Mouse (Mus musculus) embryo, embryonic 9.5 days (tissue): ENCODE data around the gene Frzb.
A peak's percentile ranks its signal among the peaks of the same experiment; 100 is the strongest.
"Not testable (repeated sequence)": the region's sequence is repeated elsewhere in the genome, so short reads cannot be mapped to it uniquely, and the experiment has no call there.

Experiments
- DNase-seq: peaks from one replicate; pipeline ENCODE4 v3.0.0-alpha.2; 2017; ENCODE audit errors: extremely low spot score

Gene Frzb

GRCm38 (mm10) chr2:80447291-80447791 is at the start of gene Frzb:
Frzb (minus strand) TSS chr2:80447625.
- peak; percentile 85 for DNase-seq

- DNase-seq, result not testable (repeated sequence)
These were observed 47.9 kb upstream of the Frzb start for GRCm38 (mm10) chr2:80495304-80495703.

- no peak for DNase-seq
These were observed 39.4 kb upstream of the Frzb start for GRCm38 (mm10) chr2:80486851-80487250.

GRCm38 (mm10) chr2:80484951-80485350 is 37.5 kb upstream of the Frzb start:
- no peak for DNase-seq

- no peak for DNase-seq
These were observed 28.4 kb upstream of the Frzb start for GRCm38 (mm10) chr2:80475831-80476230.

GRCm38 (mm10) chr2:80474247-80474796 is 26.9 kb upstream of the Frzb start:
- no peak for DNase-seq

GRCm38 (mm10) chr2:80465991-80466821 is 18.8 kb upstream of the Frzb start:
- DNase-seq, result no peak

GRCm38 (mm10) chr2:80461827-80462226 is 14.4 kb upstream of the Frzb start:
- DNase-seq, result no peak

- peak; percentile 79 for DNase-seq
These were observed 806 bp upstream of the Frzb start for GRCm38 (mm10) chr2:80448231-80448630.

GRCm38 (mm10) chr2:80446308-80447151 is 895 bp downstream of the Frzb start:
- DNase-seq, result peak; percentile 70

GRCm38 (mm10) chr2:80445926-80446307 is 1.5 kb downstream of the Frzb start:
- DNase-seq, result no peak

- DNase-seq, result no peak
These were observed 1.9 kb downstream of the Frzb start for GRCm38 (mm10) chr2:80445491-80445890.

- no peak for DNase-seq
These were observed 2.7 kb downstream of the Frzb start for GRCm38 (mm10) chr2:80444418-80445365.

- no peak for DNase-seq
These were observed 3.5 kb downstream of the Frzb start for GRCm38 (mm10) chr2:80443962-80444361.

GRCm38 (mm10) chr2:80441386-80441785 is 6.0 kb downstream of the Frzb start:
- DNase-seq, result no peak

GRCm38 (mm10) chr2:80438854-80439253 is 8.6 kb downstream of the Frzb start:
- no peak for DNase-seq

GRCm38 (mm10) chr2:80437401-80437800 is 10.0 kb downstream of the Frzb start:
- no peak for DNase-seq

- DNase-seq, result no peak
These were observed 12.4 kb downstream of the Frzb start for GRCm38 (mm10) chr2:80434783-80435572.

- no peak for DNase-seq
These were observed 14.1 kb downstream of the Frzb start for GRCm38 (mm10) chr2:80433254-80433876.
